Mouse (Mus musculus) thymus, adult 2 months (tissue): ENCODE results near the gene Muc1.

Experiments used
- CTCF ChIP-seq: fragments of 200-500 bp; IDR thresholded peaks from 2 replicates; pipeline ENCODE4 v1.5.1; 2012; ENCODE audit warnings: mild to moderate bottlenecking, control low read depth, low read length, moderate library complexity, borderline replicate concordance; ENCODE audit not compliant: control insufficient read depth, poor library complexity, insufficient read depth; ENCODE audit errors: extremely low read depth
- POLR2A ChIP-seq: fragments of 200-500 bp; IDR thresholded peaks from 2 replicates; pipeline ENCODE4 v1.6.1; 2012; ENCODE audit warnings: mild to moderate bottlenecking, low read length, control low read depth, moderate library complexity; ENCODE audit not compliant: control insufficient read depth, poor library complexity, insufficient read depth; ENCODE audit errors: extremely low read depth

GRCm38 (mm10) chr3:89208736-89209135, 20.1 kb upstream of the Muc1 start:
- no peak for TF ChIP-seq CTCF
- no peak for TF ChIP-seq POLR2A
